Mouse (Mus musculus): Measurements from ENCODE around the gene Arel1.

The Arel1 gene

GRCm38 (mm10) chr12:84970428-84971096, at the start of gene Arel1, which contains the start of gene Fcf1:
Arel1 (minus strand) TSS chr12:84970900.
Fcf1 (plus strand) TSS chr12:84970897.
- ATAC-seq (ENCODE audit: insufficient number of reproducible peaks, low FRiP score, low TSS enrichment): peak; percentile 61; the same call in 1 of the 2 replicates

GRCm38 (mm10) chr12:85012185-85012584, 41.5 kb upstream of the Arel1 start:
- no peak for ATAC-seq (ENCODE audit: insufficient number of reproducible peaks, low FRiP score, low TSS enrichment)

- ATAC-seq (ENCODE audit: insufficient number of reproducible peaks, low FRiP score, low TSS enrichment): no peak
These were observed 39.8 kb upstream of the Arel1 start for GRCm38 (mm10) chr12:85010541-85010940.

- no peak for ATAC-seq (ENCODE audit: insufficient number of reproducible peaks, low FRiP score, low TSS enrichment)
These were observed 39.1 kb upstream of the Arel1 start for GRCm38 (mm10) chr12:85009776-85010175.

- no peak for ATAC-seq (ENCODE audit: insufficient number of reproducible peaks, low FRiP score, low TSS enrichment)
These were observed 36.3 kb upstream of the Arel1 start for GRCm38 (mm10) chr12:85007021-85007420.

- ATAC-seq (ENCODE audit: insufficient number of reproducible peaks, low FRiP score, low TSS enrichment): no peak
These were observed 35.5 kb upstream of the Arel1 start for GRCm38 (mm10) chr12:85006206-85006605.

- ATAC-seq (ENCODE audit: insufficient number of reproducible peaks, low FRiP score, low TSS enrichment): no peak
These were observed 28.4 kb upstream of the Arel1 start for GRCm38 (mm10) chr12:84999053-84999452.

- ATAC-seq (ENCODE audit: insufficient number of reproducible peaks, low FRiP score, low TSS enrichment): peak; percentile 60; the same call in 1 of the 2 replicates
These were observed 26.1 kb upstream of the Arel1 start for GRCm38 (mm10) chr12:84996501-84997398.

GRCm38 (mm10) chr12:84996083-84996496, 25.4 kb upstream of the Arel1 start, which contains the start of gene Ylpm1:
Ylpm1 (plus strand) TSS chr12:84996321.
- ATAC-seq (ENCODE audit: insufficient number of reproducible peaks, low FRiP score, low TSS enrichment): peak; percentile 99

GRCm38 (mm10) chr12:84995112-84995761, 24.5 kb upstream of the Arel1 start:
- ATAC-seq (ENCODE audit: insufficient number of reproducible peaks, low FRiP score, low TSS enrichment): no peak

GRCm38 (mm10) chr12:84989456-84989855, 18.8 kb upstream of the Arel1 start:
- no peak for ATAC-seq (ENCODE audit: insufficient number of reproducible peaks, low FRiP score, low TSS enrichment)

GRCm38 (mm10) chr12:84979264-84979862, 8.7 kb upstream of the Arel1 start:
- no peak for ATAC-seq (ENCODE audit: insufficient number of reproducible peaks, low FRiP score, low TSS enrichment)

- no peak for ATAC-seq (ENCODE audit: insufficient number of reproducible peaks, low FRiP score, low TSS enrichment)
These were observed 858 bp downstream of the Arel1 start for GRCm38 (mm10) chr12:84969656-84970427.

- no peak for ATAC-seq (ENCODE audit: insufficient number of reproducible peaks, low FRiP score, low TSS enrichment)
These were observed 1.7 kb downstream of the Arel1 start for GRCm38 (mm10) chr12:84968831-84969655.

- no peak for ATAC-seq (ENCODE audit: insufficient number of reproducible peaks, low FRiP score, low TSS enrichment)
These were observed 8.1 kb downstream of the Arel1 start for GRCm38 (mm10) chr12:84962606-84963005.

- no peak for ATAC-seq (ENCODE audit: insufficient number of reproducible peaks, low FRiP score, low TSS enrichment)
These were observed 11.8 kb downstream of the Arel1 start for GRCm38 (mm10) chr12:84958794-84959356.

- no peak for ATAC-seq (ENCODE audit: insufficient number of reproducible peaks, low FRiP score, low TSS enrichment)
These were observed 14.4 kb downstream of the Arel1 start for GRCm38 (mm10) chr12:84956317-84956716.

- no peak for ATAC-seq (ENCODE audit: insufficient number of reproducible peaks, low FRiP score, low TSS enrichment)
These were observed 18.3 kb downstream of the Arel1 start for GRCm38 (mm10) chr12:84952351-84952750.

Measured in cerebellum, adult (tissue).